Mouse (Mus musculus): ENCODE measurements around the gene Limk2.

GRCm38 (mm10) chr11:3379427-3379826 lies 29.6 kb downstream of the Limk2 start:
- TF ChIP-seq POLR2AphosphoS2 (IDR thresholded peaks at IDR 0.05; ENCODE audit: insufficient read length, low read depth) (no peak), POLR2A (IDR thresholded peaks at IDR 0.05; ENCODE audit: insufficient read length, low read depth) (no peak), USF1 (IDR thresholded peaks at IDR 0.05; ENCODE audit: low read depth) (no peak), MAX (IDR thresholded peaks at IDR 0.05; ENCODE audit: low read depth) (no peak), TCF12 (IDR thresholded peaks at IDR 0.05; ENCODE audit: insufficient read depth, poor library complexity, severe bottlenecking) (no peak), CEBPB (IDR thresholded peaks at IDR 0.05; ENCODE audit: insufficient read depth, poor library complexity, severe bottlenecking) (no peak), MYOG (IDR thresholded peaks at IDR 0.05; ENCODE audit: control insufficient read depth in 1 of 3, insufficient read depth in 1 of 3, insufficient read length in 2 of 3, low read depth in 2 of 3) (no peak), MYOD1 (IDR thresholded peaks at IDR 0.05; ENCODE audit: control insufficient read depth in 1 of 3, insufficient read length in 2 of 3, low read depth in 2 of 3) (no peak), E2F4 (IDR thresholded peaks at IDR 0.05; ENCODE audit: insufficient read depth) (no peak), TCF3 (IDR thresholded peaks at IDR 0.05; ENCODE audit: insufficient read length, low read depth) (no peak)

All from myocyte (in vitro differentiated cells).